Mouse (Mus musculus): ENCODE measurements at regions not wholly inside any gene's neighbourhood (a gene's known extent, or its start where the extent isn't known, plus 50 kb on each side); places are given as distances from the start of the nearest gene placed in this dataset.
A peak's percentile ranks its signal among the peaks of the same experiment; 100 is the strongest.

DNA sequence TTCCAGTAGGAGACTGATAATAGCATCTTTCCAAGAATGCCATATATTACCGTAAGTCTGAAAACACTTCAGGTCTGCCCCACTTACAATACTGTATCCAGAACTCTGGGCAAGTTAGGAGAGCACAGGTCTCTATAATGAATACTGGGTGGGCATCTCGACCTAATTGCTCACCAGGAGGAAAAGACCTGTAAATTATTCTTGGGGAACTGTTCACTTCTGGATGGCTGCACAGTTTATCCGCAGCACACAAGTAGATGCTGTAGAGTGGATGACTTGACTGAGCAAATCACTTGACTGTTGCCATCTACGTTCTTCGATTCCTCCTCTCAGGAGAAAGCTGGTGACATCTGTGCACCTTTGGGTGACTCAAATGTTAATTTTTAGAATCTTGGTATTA, 159.8 kb downstream of the Rpl36a-ps1 start:
- DNase-seq (ENCODE audit: low read depth) = no peak

DNA sequence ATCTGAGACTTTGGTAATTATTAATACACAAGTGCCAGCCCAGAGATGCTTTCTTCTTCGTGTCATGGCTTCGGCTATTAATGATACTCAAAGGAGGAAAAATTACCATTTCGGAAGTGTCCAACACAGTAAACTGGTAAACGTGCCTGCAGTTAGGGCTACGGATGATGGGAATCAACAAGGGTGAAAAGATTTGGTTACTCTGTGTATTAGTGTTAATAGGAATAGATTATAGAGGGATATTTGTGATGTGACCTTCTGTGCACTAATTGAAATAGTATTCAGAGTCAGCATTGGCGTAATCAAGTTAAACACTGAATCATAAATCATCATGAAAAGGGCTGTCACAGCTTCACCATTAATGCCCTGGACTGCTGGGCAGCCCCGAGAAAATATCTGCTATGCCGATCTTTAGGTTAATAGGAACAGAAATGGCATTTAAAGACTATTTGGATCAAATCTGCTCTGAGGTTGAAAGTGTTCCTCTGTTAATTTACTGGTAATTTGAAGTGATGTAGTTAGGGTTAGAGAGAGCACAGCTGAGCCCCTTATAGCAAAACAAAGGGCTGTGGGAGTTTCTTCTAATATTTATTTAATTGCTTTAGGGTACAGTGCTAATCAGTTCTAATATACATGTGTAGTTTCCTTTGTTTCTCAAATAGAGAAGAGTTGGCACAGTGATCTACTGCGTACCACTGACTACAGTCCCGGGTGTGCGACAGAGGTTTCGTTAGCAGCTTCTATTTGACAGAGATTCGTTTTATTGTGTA, 160.7 kb downstream of the Rpl36a-ps1 start:
- DNase-seq (ENCODE audit: low read depth) = no peak

DNA sequence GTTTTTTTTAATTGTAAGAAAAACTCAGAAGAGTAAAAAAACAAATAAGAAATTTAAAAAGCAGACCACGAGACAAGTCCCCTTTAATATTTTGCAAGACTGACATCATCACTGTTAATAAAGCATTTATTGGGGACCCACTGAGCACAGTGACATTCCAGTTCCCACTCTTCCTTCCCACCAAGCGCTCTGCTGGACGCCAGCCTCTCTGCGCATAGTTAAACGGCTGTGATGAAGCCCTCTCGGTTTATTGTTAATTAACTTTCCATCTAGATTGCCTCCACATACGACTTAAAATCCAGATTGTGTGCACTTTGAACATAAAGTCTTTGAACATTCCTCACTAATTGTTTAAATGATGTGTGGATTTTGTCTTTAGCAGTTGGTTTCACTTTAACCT, 161.7 kb downstream of the Rpl36a-ps1 start:
- DNase-seq (ENCODE audit: low read depth) = no peak

DNA sequence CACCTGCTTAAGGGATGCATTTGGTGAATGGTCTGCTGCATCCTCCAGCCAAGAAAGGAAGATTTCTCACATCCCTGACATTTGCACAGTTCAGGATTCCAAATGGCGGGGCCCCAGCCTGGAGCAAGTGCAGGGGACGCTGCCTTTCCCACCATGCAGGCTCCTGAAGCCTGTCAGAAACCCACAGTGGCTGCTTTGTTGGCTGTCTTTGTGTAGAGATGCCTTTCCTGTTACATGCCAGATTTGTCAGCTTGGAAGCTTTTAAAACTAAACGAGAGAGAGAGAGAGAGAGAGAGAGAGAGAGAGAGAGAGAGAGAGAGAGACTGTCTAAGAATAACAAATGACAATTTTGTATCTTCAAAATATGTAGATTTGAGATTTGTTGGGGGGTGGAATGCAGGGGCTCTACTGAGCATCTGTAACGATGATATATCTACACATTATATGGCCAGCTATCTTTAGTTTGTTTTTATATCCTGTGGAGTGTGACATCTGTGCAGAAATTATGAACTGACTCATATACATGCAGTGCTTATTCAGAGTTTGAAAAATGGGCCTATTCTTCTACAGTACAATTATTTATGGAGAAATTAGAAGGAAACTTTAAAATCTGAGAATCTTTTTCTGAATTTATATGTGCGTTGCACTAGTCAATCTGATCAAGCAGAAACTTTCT, 164.0 kb downstream of the Rpl36a-ps1 start:
- no peak for DNase-seq (ENCODE audit: low read depth)

DNA sequence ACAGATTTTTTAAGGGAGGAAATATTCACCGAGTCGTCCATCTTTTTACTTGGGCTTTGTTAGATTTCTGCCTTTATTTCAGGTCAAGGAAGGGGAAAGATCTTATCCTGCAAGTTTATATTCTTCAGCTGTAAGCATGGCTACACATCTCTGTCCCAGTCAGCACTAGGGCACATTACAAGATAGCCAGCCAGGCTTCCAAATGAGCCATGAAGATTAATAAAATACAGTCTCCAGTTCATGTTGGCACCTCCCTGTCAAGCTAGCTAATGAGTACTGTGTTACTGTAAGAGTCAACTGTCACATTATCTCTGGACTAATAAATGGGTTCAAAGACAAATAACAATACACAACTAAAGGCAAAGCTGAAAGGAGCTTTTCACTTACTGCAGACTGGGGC, 166.6 kb downstream of the Rpl36a-ps1 start:
- DNase-seq (ENCODE audit: low read depth) = no peak

DNA sequence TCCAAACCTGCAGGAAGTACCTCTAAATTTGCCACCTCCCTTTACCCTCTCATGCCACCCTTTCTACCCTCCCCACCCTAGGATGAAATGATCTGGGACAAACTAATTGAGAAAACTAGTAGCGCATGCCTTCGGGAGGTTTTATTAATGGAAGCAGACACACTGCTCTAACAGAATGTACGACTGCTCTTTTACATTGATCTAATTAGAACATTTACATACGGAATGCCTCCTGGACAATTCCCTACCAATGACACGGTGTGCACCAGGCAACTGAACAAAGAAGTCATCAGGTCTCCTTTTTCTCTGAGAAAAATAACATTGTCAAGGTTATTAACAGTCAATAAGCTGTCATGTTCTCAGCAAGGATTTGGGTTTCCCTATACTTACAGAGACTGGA, 180.5 kb downstream of the Rpl36a-ps1 start:
- DNase-seq (ENCODE audit: low read depth) = no peak

DNA sequence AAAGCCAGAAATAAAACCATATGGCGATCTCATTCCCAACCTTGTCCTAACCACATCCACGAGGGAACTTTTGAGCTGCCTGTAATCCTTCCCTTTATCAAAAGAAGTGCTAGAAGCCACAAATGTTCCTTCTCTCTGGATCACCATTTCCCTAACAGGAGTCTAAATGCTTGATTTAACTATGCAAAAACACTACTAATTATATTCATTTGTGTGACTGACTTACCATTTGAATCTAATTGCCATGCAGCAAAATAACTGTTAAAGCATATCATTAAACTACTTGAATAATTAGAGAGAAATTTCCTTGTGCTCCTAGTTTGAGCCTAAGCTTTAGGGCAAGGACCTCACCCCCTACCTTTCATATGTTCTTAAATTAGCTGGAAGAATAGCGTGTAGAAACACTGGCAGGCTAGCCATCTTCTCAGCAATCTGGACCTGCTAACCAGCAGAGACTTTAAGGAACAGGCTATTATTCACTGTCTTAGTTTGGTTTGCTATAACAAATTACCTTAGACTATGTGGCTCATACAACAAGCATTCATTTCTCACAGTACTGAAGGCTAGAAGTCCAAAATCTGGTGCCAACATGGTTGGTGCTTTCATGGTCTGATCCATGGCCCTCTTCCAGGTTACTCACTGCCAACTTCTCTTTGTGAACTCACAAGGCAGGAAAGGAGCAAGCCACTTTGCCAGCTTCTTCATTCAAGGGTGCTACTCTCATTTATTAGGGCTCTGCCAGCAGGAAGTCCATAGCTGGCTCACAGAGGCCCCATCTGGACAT, 183.7 kb downstream of the Rpl36a-ps1 start:
- peak; percentile 17 for DNase-seq (ENCODE audit: low read depth)

DNA sequence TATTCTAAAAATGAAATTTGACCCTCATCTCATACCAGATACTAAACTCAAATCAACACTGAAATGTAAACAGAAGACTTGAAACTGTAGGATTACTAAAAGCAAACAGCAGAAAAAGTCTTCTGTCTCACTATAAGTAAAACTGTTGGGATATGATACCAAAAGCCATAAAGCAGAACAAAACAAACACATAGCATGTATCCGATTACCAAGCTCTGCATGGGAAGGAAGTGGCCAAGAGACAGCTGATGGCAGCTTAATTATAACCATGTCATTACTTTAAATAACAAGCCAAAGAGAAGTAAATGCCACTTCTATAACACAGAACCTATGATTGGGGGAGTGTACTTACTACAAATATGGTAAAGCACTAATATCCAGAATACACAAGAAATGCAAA, 186.0 kb downstream of the Rpl36a-ps1 start:
- DNase-seq (ENCODE audit: low read depth) = no peak

DNA sequence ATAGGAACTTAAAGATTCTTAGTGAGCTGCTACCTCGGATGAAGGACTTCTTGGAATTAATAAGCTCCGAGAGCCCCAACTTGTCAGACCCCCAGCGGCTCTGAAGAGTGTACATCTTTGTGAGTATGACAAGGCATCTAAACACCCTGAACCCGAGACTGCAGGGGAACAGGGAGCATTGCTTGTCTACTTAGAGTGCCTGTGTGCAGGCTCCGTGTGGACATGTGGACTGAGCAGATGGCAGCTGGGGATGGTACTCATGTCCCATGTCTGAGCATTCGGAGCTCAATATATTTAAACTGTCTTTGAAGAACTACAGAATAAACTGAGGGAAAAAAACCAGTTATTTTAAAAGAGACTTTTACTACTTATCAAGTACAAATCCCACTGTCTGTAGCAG, 189.1 kb downstream of the Rpl36a-ps1 start:
- DNase-seq (ENCODE audit: low read depth) = no peak

DNA sequence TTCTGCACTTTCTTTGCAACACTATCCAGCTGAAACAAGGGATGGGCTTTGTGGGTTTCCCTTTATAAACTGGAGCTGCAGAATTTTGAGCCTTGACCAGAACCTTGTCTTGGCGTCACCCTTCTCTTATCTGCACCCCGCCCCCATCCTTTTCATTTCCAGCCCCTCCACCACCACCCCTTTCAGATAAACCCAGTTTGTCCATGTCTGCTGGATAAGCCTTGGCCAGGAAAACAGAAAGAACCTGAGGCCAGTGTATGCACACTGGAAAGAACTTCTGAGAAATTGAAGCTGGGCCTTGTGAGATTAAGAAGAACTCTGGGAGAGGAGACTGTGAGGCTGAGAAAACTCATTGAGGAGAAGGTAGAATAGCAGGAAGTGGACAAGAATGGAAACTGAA, 192.8 kb downstream of the Rpl36a-ps1 start:
- DNase-seq (ENCODE audit: low read depth) = no peak

DNA sequence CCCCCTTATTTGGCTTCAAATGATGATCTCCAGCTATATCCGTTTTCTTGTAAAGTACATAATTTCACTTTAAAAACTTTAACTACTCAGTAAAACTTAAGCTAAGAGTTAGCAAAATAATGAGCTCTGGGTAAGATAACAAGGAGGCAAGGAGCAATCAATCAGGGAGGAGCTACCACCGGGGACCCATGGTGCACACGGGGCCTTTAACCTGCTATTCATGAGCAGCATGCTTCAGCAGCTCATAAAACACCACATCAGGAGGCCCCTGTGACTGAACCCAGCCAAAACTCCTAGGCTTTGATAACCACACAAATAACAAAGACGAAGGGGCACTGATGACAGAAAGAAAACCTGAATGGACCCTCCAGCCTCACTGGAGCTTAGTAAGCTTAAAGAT, 202.1 kb downstream of the Rpl36a-ps1 start:
- DNase-seq (ENCODE audit: low read depth) = no peak

DNA sequence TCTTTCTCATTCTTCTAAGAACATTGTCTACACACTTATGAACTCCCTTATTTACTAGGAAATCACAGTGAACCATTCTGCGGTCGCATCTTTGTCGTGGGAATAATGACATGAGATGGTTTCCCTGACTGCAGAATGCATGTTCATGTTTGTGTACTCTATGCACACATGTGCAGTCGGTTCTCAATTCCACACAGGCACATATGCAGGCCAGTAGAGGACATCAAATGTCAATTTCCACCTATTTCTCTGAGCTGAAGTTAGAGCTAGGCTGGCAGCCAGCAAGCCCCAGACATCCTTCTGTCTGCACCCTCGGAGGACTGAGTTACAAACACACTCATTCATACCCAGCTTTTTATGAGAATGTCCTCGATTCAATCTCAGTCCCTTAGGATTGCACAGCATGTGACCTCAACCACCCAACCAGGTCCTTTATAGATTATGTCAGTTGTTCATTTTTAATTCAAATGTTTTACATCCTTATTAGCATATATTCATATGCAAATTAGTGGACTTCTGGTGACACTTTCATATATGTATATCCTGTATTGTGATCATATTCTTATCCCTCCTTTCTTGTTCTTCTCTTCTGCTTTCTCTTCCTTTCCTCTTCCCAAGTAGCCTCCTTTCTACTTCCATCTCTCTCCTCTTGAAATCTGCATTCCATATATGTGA, 202.7 kb downstream of the Rpl36a-ps1 start:
- no peak for DNase-seq (ENCODE audit: low read depth)

DNA sequence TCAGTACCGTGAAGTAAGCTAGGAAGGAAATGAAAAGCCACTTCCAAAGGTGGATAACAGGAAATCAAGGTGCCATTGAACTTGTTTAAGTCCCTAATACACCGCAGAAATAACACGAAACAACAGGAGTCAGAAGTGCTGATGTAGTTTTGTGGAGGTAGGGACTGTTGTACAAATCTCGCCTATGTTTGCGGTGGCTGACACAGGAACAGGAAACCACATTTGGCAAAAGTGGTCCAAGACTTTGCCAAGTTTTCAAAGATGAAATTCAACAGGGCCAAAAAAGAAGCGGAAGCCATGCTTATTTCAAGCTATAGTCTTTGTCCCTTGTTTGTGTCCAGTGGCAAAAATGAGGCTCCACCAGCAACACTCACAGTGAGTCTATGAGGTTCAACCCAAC, 204.3 kb downstream of the Rpl36a-ps1 start:
- DNase-seq (ENCODE audit: low read depth) = no peak

DNA sequence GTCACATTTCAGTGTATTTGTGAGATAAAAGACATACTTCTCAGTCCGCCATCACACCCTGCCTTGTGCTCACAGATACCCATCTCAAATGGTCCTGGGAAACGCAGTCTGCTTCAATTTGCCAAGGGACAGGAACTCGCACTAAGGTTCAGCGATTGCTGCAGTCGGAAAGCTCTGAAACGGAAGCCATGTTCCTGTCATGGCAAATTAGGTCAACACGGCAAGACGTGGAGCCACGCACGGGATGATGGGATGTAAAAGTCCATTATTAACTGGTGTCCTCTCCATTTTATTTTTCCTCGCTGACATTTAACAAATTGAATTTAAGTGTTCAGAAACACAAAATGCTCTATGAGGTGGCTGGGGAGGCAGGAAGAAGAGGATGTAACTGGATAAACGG, 212.4 kb downstream of the Rpl36a-ps1 start:
- no peak for DNase-seq (ENCODE audit: low read depth)

DNA sequence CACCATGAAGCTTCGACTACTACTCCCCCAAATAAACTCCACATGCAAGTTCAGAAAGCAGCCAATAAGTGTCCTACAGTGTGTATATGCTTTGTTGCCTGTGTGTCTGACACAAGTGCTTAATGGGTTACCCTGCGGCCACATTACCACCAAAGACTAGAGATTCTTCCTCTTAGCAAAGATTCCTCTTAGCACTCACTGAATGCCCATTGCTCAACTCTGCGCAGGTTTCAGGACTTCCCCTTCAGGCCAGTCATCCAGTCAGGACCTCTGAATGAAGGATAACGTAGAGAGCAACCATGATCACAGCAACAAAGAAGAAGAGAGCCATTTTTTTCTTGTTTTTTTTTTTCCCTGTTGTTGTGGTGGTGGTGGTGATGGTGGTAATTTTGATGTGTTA, 222.0 kb downstream of the Rpl36a-ps1 start:
- no peak for DNase-seq (ENCODE audit: low read depth)

DNA sequence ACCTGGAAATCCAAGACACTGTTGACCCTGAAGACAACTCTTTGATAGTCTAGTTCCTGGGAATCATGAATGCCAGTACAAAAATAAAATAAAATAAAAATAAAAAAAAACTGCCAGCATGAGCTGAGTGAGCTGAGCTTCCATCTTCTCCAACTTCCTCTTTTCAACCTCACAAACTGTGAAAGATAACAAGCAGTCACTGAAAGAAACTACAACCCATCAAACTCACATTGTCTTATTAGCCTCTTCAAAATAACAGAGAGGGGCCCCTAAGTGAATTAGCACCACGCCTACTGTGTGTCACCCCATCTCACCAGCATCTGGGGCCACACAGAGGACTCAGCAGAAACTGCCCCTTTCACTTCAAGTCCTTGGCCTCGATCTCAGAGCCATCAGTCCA, 225.3 kb downstream of the Rpl36a-ps1 start:
- no peak for DNase-seq (ENCODE audit: low read depth)

DNA sequence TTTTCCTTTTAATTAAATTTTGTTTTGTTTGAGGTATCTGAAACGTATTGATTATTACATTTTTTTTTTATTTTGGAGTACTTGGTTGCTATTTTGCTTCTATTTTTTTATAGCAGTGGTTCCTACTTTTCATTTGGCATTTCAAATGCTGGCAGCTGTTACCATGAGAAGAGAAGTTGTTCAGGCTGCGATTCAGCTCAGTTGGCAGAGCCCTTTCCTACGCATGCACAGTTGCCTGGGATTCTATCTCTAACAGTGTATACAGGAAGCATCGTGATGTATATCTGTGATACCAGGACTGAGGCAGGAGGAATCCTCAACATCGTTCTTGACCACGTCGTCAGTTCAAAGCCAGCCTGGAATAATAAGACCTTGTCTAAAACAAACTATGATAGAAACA, 226.6 kb downstream of the Rpl36a-ps1 start:
- DNase-seq (ENCODE audit: low read depth) = no peak

DNA sequence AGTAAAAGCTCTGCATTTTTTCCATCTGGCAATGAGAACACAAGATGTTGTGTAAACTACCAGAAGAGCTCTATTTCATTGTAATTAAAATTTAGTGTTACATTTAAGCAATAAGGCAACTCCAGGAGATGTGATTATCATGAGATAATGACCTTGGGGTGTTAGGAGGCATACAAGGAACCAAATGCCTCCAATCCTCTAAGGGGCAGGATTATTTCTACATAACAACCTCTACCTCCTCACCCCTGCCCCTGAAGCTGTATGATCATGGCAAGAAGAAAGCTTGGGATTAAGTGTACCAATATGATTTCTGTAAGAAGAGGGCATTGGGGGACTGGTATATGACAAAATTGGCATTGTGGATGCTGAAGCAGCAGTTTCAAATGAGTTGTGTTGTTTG, 228.8 kb downstream of the Rpl36a-ps1 start:
- DNase-seq (ENCODE audit: low read depth) = no peak

DNA sequence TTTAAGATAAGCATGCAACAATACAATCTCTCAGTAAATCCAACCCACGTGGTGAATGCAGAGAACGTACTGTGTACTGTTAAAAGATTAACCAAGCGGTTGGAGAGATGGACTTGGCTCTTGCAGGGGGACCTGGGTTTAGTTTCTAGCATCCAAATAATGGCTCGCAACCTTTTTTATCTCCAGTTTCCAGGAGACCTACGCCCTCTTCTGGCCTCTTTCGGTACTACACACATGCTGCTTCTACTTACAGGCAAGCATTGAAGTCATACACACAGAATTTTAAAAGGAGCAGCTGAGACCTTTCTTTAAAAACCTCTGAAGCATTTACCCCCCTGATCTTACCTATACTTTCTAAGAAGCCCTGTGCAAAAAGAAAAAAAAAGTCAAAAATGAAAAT, 243.4 kb downstream of the Rpl36a-ps1 start:
- DNase-seq (ENCODE audit: low read depth) = no peak

DNA sequence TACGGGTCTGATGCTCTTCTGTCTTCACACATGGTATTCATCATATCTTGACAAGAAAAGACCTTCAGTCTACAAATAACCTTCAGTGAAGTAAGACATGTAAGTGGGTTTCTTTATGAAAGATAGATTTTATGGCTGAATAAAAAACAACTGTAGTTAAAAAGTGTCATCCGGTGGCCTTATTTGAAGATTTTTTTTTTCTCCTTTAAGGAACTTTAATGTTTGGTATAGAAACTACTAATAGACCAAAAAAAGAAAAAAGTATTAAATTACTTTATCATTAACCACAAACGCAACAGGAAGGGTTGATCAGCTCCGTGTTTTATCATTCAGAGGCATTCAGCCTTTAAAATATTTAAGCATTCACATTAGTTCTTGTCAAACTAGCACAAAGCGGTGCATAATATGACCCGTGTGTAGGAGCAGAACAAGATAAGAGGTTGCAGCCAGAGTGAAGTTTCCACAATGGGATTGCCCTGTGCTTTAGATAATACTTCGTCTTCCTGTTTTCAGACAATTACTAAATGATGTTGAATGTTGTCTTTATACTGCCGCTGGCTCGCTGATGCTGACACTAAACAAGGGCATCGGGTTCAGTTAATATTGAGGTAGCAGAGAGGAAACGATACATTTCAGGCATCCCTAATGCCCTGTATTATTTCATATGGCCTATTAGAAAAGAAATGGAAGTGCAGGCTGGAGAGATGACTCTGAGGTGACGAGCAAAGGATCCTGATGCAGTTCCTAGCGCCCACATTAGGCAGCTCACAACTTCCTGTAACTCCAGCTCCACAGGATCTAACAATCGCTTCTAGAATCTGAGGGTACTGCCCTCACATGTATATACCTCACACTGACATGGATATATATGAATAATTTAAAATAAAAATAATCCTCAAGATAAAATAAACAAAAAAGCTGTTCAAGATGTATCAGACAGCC, 244.8 kb downstream of the Rpl36a-ps1 start:
- DNase-seq (ENCODE audit: low read depth) = no peak

DNA sequence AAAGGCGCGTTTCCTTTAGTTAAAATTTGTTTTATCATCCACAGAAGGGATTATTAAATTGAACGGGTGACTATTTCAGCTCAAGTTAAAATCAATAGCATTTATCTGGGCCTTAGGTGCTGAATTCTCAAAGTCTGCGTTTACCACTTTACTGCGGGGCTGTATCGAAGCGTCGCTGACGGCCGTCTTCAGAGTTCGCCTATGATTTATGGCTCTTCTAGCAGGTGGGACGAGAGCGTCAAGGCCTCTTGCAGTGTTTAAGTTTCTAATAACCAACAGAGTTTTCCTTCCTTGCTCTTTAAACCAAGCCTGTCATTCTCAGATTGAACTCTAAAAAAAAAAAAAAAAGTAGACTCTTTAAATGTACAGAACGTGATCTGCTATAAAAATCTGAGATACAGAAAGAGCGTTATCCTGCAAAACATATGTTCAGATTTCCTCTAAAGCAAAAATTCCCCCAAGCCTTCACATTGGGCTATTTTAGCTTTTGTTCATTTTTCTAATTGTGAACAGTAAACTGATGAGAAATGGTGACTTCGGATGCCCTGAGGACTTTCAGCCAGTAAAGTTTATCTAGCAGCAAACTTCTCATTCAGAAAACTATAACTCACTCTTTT, 246.9 kb downstream of the Rpl36a-ps1 start:
- no peak for DNase-seq (ENCODE audit: low read depth)
